Mouse (Mus musculus) hindbrain, embryonic 14.5 days (tissue): ENCODE measurements at regions not wholly inside any gene's neighbourhood (a gene's known extent, or its start where the extent isn't known, plus 50 kb on each side); places are given as distances from the start of the nearest gene placed in this dataset.
A peak's percentile ranks its signal among the peaks of the same experiment; 100 is the strongest.

Source experiments
- ATAC-seq: fragments of 200-750 bp; cut with Nextera tagmentation; 2 replicates; pipeline ENCODE4 v1.8.0; 2017; ENCODE audit warnings: moderate number of reproducible peaks, mild to moderate bottlenecking, moderate TSS enrichment, moderate library complexity; ENCODE audit not compliant: low FRiP score
- DNase-seq: peaks from one replicate; pipeline ENCODE4 v3.0.0-alpha.2; 2015; ENCODE audit warnings: low spot score
- H3K27ac ChIP-seq: fragments of 300-500 bp; sonication (generic); 2 replicates; pipeline ENCODE4 v1.5.1; 2014; ENCODE audit warnings: mild to moderate bottlenecking, moderate library complexity
- H3K27me3 ChIP-seq: fragments of 300-500 bp; sonication (generic); 2 replicates; pipeline ENCODE4 v1.6.1; 2014; ENCODE audit warnings: mild to moderate bottlenecking, low read length, mixed read lengths; ENCODE audit not compliant: control insufficient read depth, insufficient read depth
- H3K36me3 ChIP-seq: fragments of 300-500 bp; sonication (generic); replicated peaks from 2 replicates; pipeline ENCODE4 v1.6.1; 2014; ENCODE audit not compliant: control insufficient read depth, insufficient read depth
- H3K4me1 ChIP-seq: fragments of 300-500 bp; sonication (generic); replicated peaks from 2 replicates; pipeline ENCODE4 v1.6.1; 2014; ENCODE audit warnings: antibody characterized with exemption, low read length, mixed read lengths; ENCODE audit not compliant: control insufficient read depth, insufficient read depth
- H3K4me2 ChIP-seq: fragments of 300-500 bp; sonication (generic); replicated peaks from 2 replicates; pipeline ENCODE4 v1.6.1; 2014; ENCODE audit warnings: mild to moderate bottlenecking, moderate library complexity
- H3K4me3 ChIP-seq: fragments of 300-500 bp; sonication (generic); replicated peaks from 2 replicates; pipeline ENCODE4 v1.5.1; 2014; ENCODE audit warnings: mild to moderate bottlenecking, low read length
- H3K9ac ChIP-seq: fragments of 300-500 bp; sonication (generic); 2 replicates; pipeline ENCODE4 v1.6.1; 2014
- H3K9me3 ChIP-seq: fragments of 300-500 bp; sonication (generic); 2 replicates; pipeline ENCODE4 v1.6.1; 2016; ENCODE audit warnings: low read length; ENCODE audit not compliant: control insufficient read depth
- WGBS: fragments of 180-500 bp; shearing (Covaris S2); extraction: QIAGEN DNeasy Blood & Tissue Kit; methylation state at CpG from one replicate; pipeline ENCODE4 v1.1.7; 2014; 5-methylcytosine and 5-hydroxymethylcytosine counted together

DNA sequence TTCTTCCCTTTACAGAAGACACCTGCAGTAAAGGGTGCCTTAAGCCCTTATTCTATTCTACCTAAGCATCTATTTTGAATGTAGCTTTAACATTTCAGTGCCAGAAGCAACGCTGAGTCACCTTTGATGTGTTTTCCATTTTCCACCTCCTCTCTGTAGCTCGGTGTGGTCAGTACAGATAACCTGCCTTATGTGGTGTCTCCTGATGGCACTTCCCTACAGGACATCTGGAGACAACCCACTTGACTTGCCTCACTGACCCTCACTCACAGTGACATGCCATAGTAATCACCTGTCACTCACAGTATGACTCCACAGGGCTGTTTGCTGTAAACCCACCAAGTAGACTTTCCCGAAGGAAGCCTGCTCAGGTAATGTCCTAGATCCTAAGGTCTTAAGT is 510.9 kb upstream of the Smim15 start:
- Histone ChIP-seq H3K4me1 (peaks cover 5% of the 10 kb centered on the region; the same call in 1 of the 2 replicates), H3K4me2 (no peak overlapping the region), H3K9me3 (no peaks in the 10 kb centered on the region), H3K27ac (no peak overlapping the region), H3K27me3 (no peaks in the 10 kb centered on the region), H3K4me3 (no peak overlapping the region), H3K36me3 (no peaks in the 10 kb centered on the region), H3K9ac (no peak overlapping the region)
- 93% methylated on average over 3 of the region's 3 CpGs for WGBS
- DNase-seq (no peak), ATAC-seq (no peak)

DNA sequence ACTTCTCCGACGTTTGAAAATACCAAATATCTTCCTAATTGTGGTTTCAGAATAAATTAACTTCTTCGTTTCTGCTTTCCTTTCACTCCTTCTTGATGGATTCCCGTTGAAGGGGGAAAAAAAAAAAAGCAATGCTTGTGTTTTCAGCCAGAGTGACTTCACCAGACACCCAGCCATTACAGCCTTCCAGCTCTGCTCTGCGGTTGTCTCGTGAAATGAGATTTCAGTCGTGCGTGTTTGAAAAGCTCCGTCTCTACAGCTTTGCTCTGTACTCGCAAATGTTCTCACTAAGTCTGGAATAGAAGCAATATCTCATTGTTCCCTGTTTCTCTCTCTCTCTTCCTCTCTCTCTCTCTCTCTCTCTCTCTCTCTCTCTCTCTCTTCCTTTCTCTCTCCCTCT is 509.6 kb upstream of the Kif2a start:
- no peak for ATAC-seq
- Histone ChIP-seq H3K27me3 (no peaks in the 10 kb centered on the region), H3K4me1 (peaks cover 5% of the 10 kb centered on the region; the same call in 1 of the 2 replicates), H3K4me2 (0 out of 2 replicates have a peak overlapping the region, but pooled peaks have one; percentile 0), H3K27ac (peak overlapping the region; percentile 58), H3K9ac (no peak overlapping the region), H3K9me3 (no peaks in the 10 kb centered on the region), H3K36me3 (no peaks in the 10 kb centered on the region), H3K4me3 (no peak overlapping the region)
- no peak for DNase-seq
- WGBS: 45% methylated on average over 10 of the region's 10 CpGs

DNA sequence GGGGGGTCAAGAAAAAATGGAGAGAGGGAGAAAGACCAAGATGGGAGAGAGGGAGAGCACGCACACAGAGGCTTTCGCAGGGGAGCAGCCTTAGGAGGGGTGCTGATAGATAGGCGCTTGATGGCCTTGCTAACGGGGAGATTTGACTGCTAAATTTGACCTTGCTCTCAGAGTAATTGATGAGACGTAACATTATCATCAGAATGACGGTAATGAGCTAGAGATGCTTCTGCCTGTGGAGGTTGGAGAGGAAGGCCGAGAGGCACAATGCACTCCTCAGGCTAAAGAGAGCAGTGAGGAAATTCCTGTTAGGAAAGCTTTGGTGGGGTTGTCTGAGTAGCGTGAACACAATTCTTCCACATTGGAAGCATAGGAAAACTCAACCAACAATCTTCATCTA is 509.1 kb upstream of the Kif2a start:
- H3K9me3 ChIP-seq: no peaks in the 10 kb centered on the region
- DNase-seq: no peak
- H3K4me1 ChIP-seq: peaks cover 5% of the 10 kb centered on the region; the same call in 1 of the 2 replicates
- H3K4me3 ChIP-seq: no peak overlapping the region
- ATAC-seq: no peak
- H3K27me3 ChIP-seq: no peaks in the 10 kb centered on the region
- 29% methylated on average over 8 of the region's 8 CpGs for WGBS
- H3K4me2 ChIP-seq: no peak overlapping the region
- no peaks in the 10 kb centered on the region for H3K36me3 ChIP-seq
- peak overlapping the region; percentile 58 for H3K27ac ChIP-seq
- H3K9ac ChIP-seq: no peak overlapping the region

DNA sequence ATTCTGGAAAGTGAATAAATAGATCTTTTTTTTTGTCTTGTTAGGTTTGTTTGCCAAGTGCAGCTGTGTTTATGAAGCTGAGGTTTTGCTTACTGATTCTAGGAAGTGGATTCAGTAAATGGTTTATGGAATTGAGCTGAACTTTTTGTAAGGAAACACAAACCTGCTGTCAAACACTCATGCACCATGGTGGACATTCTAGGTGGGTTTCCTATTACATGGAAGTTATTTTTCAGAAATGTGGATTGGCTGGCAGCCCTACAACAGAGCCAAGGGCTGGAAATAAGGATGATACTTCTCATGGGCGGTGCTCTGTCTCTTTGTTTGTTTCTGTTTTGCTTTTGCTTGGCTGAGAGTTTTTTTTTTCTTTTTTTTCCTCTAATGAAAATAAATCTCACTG is 508.5 kb upstream of the Kif2a start:
- WGBS: 93% methylated on average over 1 of the region's 1 CpGs
- H3K36me3 ChIP-seq: no peaks in the 10 kb centered on the region
- no peak overlapping the region for H3K9ac ChIP-seq
- H3K4me2 ChIP-seq: no peak overlapping the region
- H3K4me1 ChIP-seq: peaks cover 5% of the 10 kb centered on the region; the same call in 1 of the 2 replicates
- ATAC-seq: no peak
- DNase-seq: no peak
- H3K4me3 ChIP-seq: no peak overlapping the region
- no peaks in the 10 kb centered on the region for H3K27me3 ChIP-seq
- H3K27ac ChIP-seq: no peak overlapping the region; the same call in 1 of the 2 replicates
- H3K9me3 ChIP-seq: no peaks in the 10 kb centered on the region

DNA sequence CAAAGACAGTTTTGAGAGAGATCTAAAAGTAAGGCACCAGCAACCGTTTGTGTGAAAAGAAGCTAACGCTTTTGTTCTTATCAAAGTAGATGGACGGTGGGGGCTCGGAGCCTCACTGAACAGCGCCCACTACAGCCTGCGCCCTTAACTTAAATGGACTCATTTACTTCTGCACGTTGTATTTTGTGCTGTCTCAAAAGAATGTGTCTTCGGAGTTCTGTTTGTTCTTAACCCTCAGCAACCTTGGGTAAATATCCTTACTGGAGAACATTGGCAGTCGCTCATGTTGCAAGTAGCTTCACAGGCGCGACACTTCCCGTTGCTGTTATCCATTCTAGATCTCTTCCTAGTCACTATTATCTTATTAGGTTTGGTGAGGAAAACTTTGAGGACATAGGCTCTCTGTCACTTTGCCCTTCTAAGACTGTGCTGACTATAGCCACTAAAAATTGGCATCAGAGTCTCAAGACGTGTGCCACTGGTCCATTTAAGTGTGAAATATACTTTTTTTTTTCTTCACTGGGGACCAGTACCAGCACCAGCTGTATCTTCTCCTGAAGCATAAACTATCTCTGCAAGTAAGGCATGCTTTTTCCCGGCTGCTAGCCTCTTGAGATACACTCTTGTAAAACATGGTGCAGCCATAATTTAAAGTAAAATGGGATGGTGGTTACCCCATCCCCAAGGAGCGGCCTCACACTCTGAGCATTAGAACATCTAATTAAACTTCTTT is 507.0 kb upstream of the Kif2a start:
- 74% methylated on average over 15 of the region's 15 CpGs for WGBS
- ATAC-seq: no peak

DNA sequence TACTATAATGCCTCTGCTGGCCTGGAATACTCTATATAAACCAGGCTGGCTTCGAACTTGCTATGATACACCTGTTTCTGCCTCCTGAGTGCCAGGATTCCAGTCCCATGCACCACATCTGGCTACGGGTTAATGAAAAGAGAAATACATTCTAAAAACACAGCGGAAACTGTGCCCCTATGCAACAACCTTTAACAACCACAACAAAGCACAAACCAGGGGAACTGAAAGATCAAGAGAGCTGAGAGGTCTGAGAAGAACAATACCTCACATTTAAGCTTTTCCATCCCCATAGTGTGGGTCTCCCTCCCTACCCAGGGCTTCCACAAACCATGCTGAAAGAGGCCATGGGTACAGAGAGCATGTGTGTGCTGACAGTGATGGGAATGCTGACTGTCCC is 501.0 kb upstream of the Kif2a start:
- 89% methylated on average over 3 of the region's 3 CpGs for WGBS
- no peak overlapping the region for H3K4me2 ChIP-seq
- ATAC-seq (no peak), DNase-seq (no peak)
- no peak overlapping the region for H3K4me3 ChIP-seq
- no peaks in the 10 kb centered on the region for H3K4me1 ChIP-seq
- H3K27ac ChIP-seq: no peak overlapping the region
- H3K9me3 ChIP-seq: no peaks in the 10 kb centered on the region
- no peak overlapping the region for H3K9ac ChIP-seq
- no peaks in the 10 kb centered on the region for H3K27me3 ChIP-seq
- no peaks in the 10 kb centered on the region for H3K36me3 ChIP-seq

More for the DNA sequence above, 507.0 kb upstream of the Kif2a start:
- no peak overlapping the region for H3K9ac ChIP-seq
- peaks cover 5% of the 10 kb centered on the region; the same call in 1 of the 2 replicates for H3K4me1 ChIP-seq
- no peak overlapping the region for H3K4me2 ChIP-seq
- H3K27me3 ChIP-seq: no peaks in the 10 kb centered on the region
- DNase-seq: no peak
- no peaks in the 10 kb centered on the region for H3K36me3 ChIP-seq
- H3K4me3 ChIP-seq: no peak overlapping the region
- no peak overlapping the region for H3K27ac ChIP-seq
- no peaks in the 10 kb centered on the region for H3K9me3 ChIP-seq

DNA sequence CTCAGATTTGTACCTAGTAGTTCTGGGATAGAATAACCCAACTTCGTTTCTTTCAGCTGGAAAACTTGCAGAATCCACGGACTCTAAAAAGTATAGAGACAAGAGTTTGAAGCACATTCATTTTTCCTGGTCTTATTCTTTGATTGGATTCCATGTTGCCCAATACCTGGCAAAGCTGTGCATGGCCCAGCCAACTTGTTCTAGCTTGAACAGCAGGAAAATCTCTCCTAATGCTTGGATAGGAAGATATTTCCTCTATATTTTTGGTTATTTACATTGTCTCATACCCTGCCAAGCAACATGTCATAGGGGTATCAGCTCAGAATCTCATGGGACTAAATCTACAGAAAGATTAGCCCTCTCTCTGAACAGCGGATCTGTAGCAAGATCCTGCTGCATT is 492.3 kb upstream of the Kif2a start:
- Histone ChIP-seq H3K27me3 (no peaks in the 10 kb centered on the region), H3K9ac (no peak overlapping the region), H3K36me3 (no peaks in the 10 kb centered on the region), H3K4me2 (no peak overlapping the region), H3K4me3 (no peak overlapping the region), H3K9me3 (no peaks in the 10 kb centered on the region), H3K27ac (no peak overlapping the region), H3K4me1 (no peaks in the 10 kb centered on the region)
- 89% methylated on average over 3 of the region's 3 CpGs for WGBS
- no peak for ATAC-seq
- no peak for DNase-seq

DNA sequence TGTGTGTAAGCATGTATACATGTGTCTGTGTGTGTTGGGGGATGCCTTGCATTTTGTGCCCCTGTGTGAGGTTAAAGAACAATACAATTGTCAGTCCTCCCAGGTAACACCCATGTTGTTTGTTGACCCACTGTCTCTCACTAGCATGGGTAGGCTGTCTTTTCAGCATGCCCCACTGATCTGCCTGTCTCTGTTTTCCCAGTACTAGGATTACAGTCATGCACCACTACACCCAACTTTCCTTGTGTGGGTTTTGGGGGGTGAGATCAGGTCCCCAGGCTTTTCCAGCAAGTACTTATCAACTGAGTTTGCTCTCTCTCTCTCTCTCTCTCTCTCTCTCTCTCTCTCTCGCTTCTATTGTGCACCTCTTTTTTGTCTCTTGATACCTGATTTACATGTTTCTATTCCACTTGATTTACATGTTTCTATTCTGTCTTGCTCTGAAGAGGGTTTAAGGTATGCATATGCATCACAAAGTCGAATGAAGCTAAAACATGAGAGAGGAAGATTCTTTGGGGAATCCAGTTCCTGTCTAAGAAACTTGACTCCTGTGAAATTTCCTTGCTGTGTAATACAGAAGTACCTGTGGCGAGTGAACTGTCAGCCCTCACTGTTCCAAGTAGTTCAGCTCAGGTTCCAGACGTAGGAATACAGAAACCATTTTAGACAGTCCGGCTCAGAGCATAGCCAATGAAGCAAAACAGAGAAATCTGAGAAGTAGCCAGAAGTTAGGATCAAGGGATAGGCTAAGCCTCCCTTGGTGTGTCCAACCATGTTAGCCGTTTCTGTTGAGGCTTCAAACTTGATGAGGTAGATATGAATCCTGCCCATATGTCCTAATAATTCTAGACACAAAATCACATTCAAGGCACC is 491.6 kb upstream of the Kif2a start:
- Histone ChIP-seq H3K4me3 (no peak overlapping the region), H3K4me2 (no peak overlapping the region), H3K27ac (no peak overlapping the region), H3K27me3 (no peaks in the 10 kb centered on the region), H3K9me3 (no peaks in the 10 kb centered on the region), H3K9ac (no peak overlapping the region), H3K36me3 (no peaks in the 10 kb centered on the region), H3K4me1 (no peaks in the 10 kb centered on the region)
- 77% methylated on average over 6 of the region's 6 CpGs for WGBS
- DNase-seq: no peak
- ATAC-seq: no peak

DNA sequence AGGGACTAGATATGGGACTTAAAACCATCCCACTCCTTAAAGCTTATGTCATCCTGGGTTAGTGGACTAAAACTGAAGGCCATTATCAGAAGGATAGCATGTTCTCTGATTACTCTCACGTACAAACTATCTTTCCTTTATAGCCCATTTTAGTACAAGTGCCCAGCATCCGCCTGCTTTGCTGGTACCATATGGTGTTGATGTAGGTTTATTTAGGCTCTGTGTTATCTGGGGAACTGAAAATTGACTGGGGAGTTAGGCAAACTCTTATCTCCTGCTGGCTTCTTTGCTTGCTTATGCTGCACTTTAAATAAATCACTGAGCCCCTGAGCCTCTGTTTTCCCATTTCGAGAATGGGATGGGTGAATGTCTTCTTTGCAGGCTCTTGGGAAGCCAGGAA is 485.4 kb upstream of the Kif2a start:
- Histone ChIP-seq H3K27ac (no peak overlapping the region), H3K4me1 (peaks cover 7% of the 10 kb centered on the region; the same call in 1 of the 2 replicates), H3K4me2 (no peak overlapping the region), H3K9me3 (no peaks in the 10 kb centered on the region), H3K27me3 (no peaks in the 10 kb centered on the region), H3K9ac (no peak overlapping the region), H3K4me3 (no peak overlapping the region), H3K36me3 (no peaks in the 10 kb centered on the region)
- 70% methylated on average over 3 of the region's 3 CpGs for WGBS
- DNase-seq (no peak), ATAC-seq (no peak)
